Mouse (Mus musculus): ENCODE measurements around the gene Nfia.

The Nfia gene

GRCm38 (mm10) chr4:97772641-97773040 lies at the start of gene Nfia:
TSS of gene Nfia (plus strand) at chr4:97772734.
- DNase-seq (ENCODE audit: low spot score in 2 of 2), result no peak

GRCm38 (mm10) chr4:97723374-97723773 lies 49.2 kb upstream of the Nfia start:
- no peak for DNase-seq (ENCODE audit: low spot score in 2 of 2)

GRCm38 (mm10) chr4:97728520-97728919 lies 44.0 kb upstream of the Nfia start:
- no peak for DNase-seq (ENCODE audit: low spot score in 2 of 2)

- DNase-seq (ENCODE audit: low spot score in 2 of 2), result no peak
Measured at GRCm38 (mm10) chr4:97729999-97730398, 42.5 kb upstream of the Nfia start.

GRCm38 (mm10) chr4:97730416-97730815 lies 42.1 kb upstream of the Nfia start:
- DNase-seq (ENCODE audit: low spot score in 2 of 2), result no peak

- DNase-seq (ENCODE audit: low spot score in 2 of 2), result no peak
Measured at GRCm38 (mm10) chr4:97733392-97733791, 39.1 kb upstream of the Nfia start.

- no peak for DNase-seq (ENCODE audit: low spot score in 2 of 2)
Measured at GRCm38 (mm10) chr4:97743932-97744331, 28.6 kb upstream of the Nfia start.

GRCm38 (mm10) chr4:97745296-97746105 lies 27.0 kb upstream of the Nfia start:
- DNase-seq (ENCODE audit: low spot score in 2 of 2), result peak; percentile 49 to 57

GRCm38 (mm10) chr4:97746106-97746900 lies 26.2 kb upstream of the Nfia start:
- no peak for DNase-seq (ENCODE audit: low spot score in 2 of 2)

- no peak for DNase-seq (ENCODE audit: low spot score in 2 of 2)
Measured at GRCm38 (mm10) chr4:97750401-97750800, 22.1 kb upstream of the Nfia start.

- DNase-seq (ENCODE audit: low spot score in 2 of 2), result peak; percentile 78 to 84
Measured at GRCm38 (mm10) chr4:97751030-97751482, 21.5 kb upstream of the Nfia start.

GRCm38 (mm10) chr4:97751483-97752251 lies 20.9 kb upstream of the Nfia start:
- peak in 1 of 2 experiments; percentile 36 for DNase-seq (ENCODE audit: low spot score in 2 of 2)

GRCm38 (mm10) chr4:97752276-97753010 lies 20.1 kb upstream of the Nfia start:
- DNase-seq (ENCODE audit: low spot score in 2 of 2), result no peak

GRCm38 (mm10) chr4:97753521-97753920 lies 19.0 kb upstream of the Nfia start:
- no peak for DNase-seq (ENCODE audit: low spot score in 2 of 2)

GRCm38 (mm10) chr4:97754241-97754640 lies 18.3 kb upstream of the Nfia start:
- no peak for DNase-seq (ENCODE audit: low spot score in 2 of 2)

- no peak for DNase-seq (ENCODE audit: low spot score in 2 of 2)
Measured at GRCm38 (mm10) chr4:97757207-97757977, 15.1 kb upstream of the Nfia start.

GRCm38 (mm10) chr4:97757978-97758461 lies 14.5 kb upstream of the Nfia start:
- DNase-seq (ENCODE audit: low spot score in 2 of 2), result no peak

GRCm38 (mm10) chr4:97758661-97759060 lies 13.9 kb upstream of the Nfia start:
- DNase-seq (ENCODE audit: low spot score in 2 of 2), result no peak

GRCm38 (mm10) chr4:97764616-97765015 lies 7.9 kb upstream of the Nfia start:
- no peak for DNase-seq (ENCODE audit: low spot score in 2 of 2)

GRCm38 (mm10) chr4:97765341-97766020 lies 7.1 kb upstream of the Nfia start:
- no peak for DNase-seq (ENCODE audit: low spot score in 2 of 2)
